Mouse (Mus musculus) CD8-positive naive resting alpha-beta T cell, adult 2 months (primary cell): ENCODE data around the gene Os9.

Experiments
- DNase-seq, 2 experiments: peaks; one replicate each; pipeline ENCODE4 v3.0.0; 2022; ENCODE audit warnings: low read depth in 2 of 2, low spot score in 2 of 2

Os9 gene

GRCm38 (mm10) chr10:127119229-127119628 lies 1.7 kb downstream of the Os9 start:
- DNase-seq, result no peak

GRCm38 (mm10) chr10:127118470-127118869 lies 2.5 kb downstream of the Os9 start:
- DNase-seq, result no peak

- no peak for DNase-seq
Observed at GRCm38 (mm10) chr10:127115068-127115467, 5.9 kb downstream of the Os9 start.

GRCm38 (mm10) chr10:127114408-127114807 lies 6.5 kb downstream of the Os9 start:
- DNase-seq, result no peak

GRCm38 (mm10) chr10:127111001-127111887 lies 9.7 kb downstream of the Os9 start:
- DNase-seq, result no peak

- no peak for DNase-seq
Observed at GRCm38 (mm10) chr10:127108262-127108583, 12.7 kb downstream of the Os9 start.

- DNase-seq, result peak in 1 of 2 experiments; percentile 35
Observed at GRCm38 (mm10) chr10:127107563-127108261, 13.2 kb downstream of the Os9 start.

GRCm38 (mm10) chr10:127103631-127104030 lies 17.3 kb downstream of the Os9 start:
- DNase-seq, result no peak

- DNase-seq, result no peak
Observed at GRCm38 (mm10) chr10:127101151-127101550, 19.8 kb downstream of the Os9 start.

GRCm38 (mm10) chr10:127100414-127100813 lies 20.5 kb downstream of the Os9 start:
- DNase-seq, result no peak

GRCm38 (mm10) chr10:127099868-127100267 lies 21.1 kb downstream of the Os9 start:
- DNase-seq, result no peak

GRCm38 (mm10) chr10:127099191-127099590 lies 21.7 kb downstream of the Os9 start:
- no peak for DNase-seq

GRCm38 (mm10) chr10:127098514-127098913 lies 22.4 kb downstream of the Os9 start:
- no peak for DNase-seq

- no peak for DNase-seq
Observed at GRCm38 (mm10) chr10:127094382-127094802, 26.5 kb downstream of the Os9 start.

GRCm38 (mm10) chr10:127092742-127093141 lies 28.2 kb downstream of the Os9 start:
- no peak for DNase-seq

- no peak for DNase-seq
Observed at GRCm38 (mm10) chr10:127091507-127092396, 29.2 kb downstream of the Os9 start.

- no peak for DNase-seq
Observed at GRCm38 (mm10) chr10:127090560-127091411, 30.1 kb downstream of the Os9 start.

- no peak for DNase-seq
Observed at GRCm38 (mm10) chr10:127085633-127086032, 35.3 kb downstream of the Os9 start.

GRCm38 (mm10) chr10:127085052-127085451 lies 35.9 kb downstream of the Os9 start:
- no peak for DNase-seq

GRCm38 (mm10) chr10:127083915-127084306 lies 37.0 kb downstream of the Os9 start:
- no peak for DNase-seq
